Mouse (Mus musculus) heart, adult 8-10 months (tissue): Measurements from ENCODE around the gene Ramac. TPM values are rescaled to one million over a fixed set of nuclear protein-coding genes. Genes with fewer than 3 reads are reported as not detected.

ENCODE experiments used
- DNase-seq: peaks from one replicate; pipeline ENCODE4 v3.0.0; 2022; ENCODE audit warnings: low spot score
- total RNA-seq, 4 experiments: library from RNA; stranded (reverse); gene quantifications; 2 replicates each; pipeline ENCODE4 v1.2.4; 2022

Gene Ramac
- 10 to 100 TPM; 24.8 to 28.8 (median 25.8) TPM for total RNA-seq

DNA sequence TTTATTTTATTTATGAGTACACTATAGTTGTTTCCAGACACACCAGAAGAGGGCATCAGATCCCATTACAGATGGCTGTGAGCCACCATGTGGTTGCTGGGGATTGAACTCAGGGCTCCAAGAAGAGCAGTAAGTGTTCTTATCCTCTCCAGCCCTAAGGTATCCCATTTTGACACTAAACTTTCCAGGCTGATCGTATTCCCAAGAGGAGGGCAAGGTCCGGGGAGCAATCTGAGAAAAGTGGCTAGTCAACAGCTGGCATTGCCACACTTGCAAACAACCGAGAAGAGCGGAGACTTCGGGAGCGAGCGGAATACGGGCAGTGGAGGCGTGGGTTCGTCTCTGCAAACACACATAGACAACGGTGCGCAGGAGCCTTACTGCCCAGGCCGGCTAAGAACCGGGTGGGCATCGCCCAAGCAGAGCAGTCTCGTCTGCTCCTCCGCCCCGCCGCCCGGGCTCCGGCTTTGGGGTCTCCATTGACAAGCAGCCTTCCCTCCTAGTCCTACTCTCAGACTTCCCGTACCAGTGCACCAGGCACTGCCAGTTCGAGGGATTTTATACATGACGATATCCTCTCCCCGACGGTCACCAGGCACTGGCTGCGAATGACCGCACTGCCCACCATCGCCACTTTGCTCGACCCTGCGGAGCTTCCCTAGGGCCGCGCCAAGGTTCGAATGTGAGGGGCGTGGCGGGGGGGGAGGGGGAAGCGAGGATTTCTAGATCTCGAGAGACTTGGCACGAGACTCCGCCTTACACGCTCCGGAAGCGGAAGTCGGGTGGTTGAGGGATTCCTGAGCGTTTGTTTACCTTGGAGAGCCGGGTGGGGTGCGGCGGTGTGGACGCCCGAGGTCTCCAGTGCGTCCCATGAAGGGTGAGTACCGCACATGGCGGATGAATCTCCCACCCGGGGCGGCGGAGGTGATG lies at the start of gene Ramac:
Gene Ramac, plus strand, starts transcription at position 746 of the 930 bp plus-strand sequence.
- DNase-seq = peak; percentile 89

- no peak for DNase-seq
These were observed 44.1 kb upstream of the Ramac start for GRCm38 (mm10) chr7:81718657-81719056.

DNA sequence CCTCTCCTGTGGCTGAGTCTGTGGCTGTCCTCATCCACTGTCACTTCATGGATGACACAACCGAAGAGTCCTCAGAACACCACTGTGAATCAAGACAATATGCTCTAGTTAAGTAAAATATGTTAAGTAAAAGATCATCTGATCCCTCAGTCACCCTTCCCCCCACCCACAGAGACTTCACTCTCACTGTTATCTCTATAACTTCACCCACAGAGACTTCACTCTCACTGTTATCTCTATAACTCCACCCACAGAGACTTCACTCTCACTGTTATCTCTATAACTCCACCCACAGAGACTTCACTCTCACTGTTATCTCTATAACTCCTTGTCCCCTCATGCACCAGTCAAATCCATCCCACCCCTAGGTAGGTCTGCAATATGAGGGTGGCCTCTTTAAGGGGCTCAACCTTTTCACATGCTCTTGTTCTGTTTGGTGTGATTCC lies 43.5 kb upstream of the Ramac start:
- DNase-seq = no peak

- peak; percentile 29 for DNase-seq
These were observed 41.5 kb upstream of the Ramac start for GRCm38 (mm10) chr7:81721271-81721670.

DNA sequence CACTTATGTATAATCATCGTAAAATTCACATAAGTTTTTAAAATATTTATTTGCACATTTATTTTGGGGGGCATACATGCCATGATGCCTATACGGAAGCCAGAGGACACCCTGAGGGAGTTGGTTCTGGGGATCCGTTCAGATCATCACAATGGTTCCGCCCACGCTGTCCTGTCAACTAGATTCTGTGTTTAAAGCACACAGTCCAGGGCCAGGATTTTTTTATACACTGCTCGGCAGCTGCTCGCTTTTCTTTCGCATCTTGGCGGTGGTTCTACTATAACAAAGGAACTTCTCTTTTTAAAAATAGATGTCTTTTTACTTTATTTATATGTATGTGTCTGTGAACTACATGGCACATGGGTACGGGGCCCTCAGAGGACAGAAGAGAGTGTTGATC lies 38.9 kb upstream of the Ramac start:
- no peak for DNase-seq

DNA sequence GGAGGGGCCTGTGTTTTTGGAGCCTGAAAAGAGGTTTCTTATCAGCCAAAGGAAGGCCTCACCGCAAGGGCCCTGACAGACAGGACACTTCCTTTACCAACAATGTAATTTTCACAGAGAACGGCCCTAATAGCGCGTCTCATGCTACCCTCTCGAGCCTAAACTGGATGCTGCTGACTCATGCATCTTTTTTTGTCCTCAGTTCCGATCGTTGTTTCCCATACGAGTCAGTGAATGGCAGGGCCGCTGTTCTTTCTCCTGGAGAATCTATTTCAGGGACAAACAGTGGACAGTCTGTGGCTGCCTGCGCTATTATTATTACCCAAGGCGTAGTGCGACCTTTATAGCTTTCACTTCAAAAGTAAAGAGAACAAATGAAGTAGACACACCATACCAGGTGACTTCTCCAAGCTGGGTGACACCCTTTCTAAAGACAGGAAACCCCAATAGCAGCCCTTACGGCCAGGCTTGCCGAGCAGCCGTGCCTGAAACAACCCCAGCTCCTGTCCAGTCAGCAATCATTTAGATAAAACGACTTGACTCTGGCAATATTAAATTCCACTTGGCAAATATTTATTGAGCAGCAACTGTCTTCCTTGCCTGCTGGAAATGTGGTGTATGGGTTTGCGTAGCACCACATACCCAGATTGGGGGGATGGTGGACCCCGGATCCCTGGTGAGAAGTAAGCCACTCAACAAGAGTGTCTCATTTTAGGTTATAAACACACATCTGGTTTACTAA lies 36.6 kb upstream of the Ramac start:
- peak; percentile 24 for DNase-seq

DNA sequence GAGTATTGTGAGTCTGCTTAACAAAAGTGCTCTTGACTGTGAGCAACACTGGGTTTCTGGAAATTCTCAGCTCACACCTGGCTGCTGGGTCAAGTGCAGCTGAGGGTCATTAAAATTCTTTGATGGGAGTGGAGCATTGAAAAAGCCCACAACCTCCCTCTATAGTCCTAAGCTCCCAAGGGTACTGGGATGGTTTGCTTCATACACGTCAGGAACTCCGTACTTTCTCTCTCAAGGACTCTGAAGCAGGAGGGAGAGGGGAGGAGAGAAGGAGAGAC lies 36.1 kb upstream of the Ramac start:
- no peak for DNase-seq

GRCm38 (mm10) chr7:81727716-81728115 lies 35.0 kb upstream of the Ramac start:
- DNase-seq = no peak

DNA sequence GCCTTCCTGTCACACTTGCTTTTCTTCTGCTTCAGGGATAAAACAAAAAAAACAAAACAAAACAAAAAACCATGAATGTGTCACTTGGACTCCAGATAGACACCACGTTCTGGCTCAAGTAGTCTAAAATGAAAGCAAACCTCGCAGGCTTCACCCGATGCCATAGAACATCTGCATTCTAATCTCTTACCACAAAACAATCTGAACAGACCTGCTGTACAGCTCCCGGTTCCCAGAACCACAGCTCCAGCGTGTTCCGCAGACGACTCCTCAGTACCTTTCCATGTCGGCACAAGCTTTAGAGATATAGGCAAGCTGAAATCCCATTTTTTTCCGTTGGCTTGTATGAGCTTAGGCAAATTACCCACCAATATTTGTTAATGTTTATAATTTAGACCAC lies 32.9 kb upstream of the Ramac start:
- DNase-seq = no peak

- DNase-seq = no peak
These were observed 31.5 kb upstream of the Ramac start for GRCm38 (mm10) chr7:81731181-81731651.

GRCm38 (mm10) chr7:81732183-81733089 lies 30.3 kb upstream of the Ramac start:
- no peak for DNase-seq

- no peak for DNase-seq
These were observed 27.3 kb upstream of the Ramac start for GRCm38 (mm10) chr7:81735300-81736048.

- DNase-seq = no peak
These were observed 23.9 kb upstream of the Ramac start for GRCm38 (mm10) chr7:81738720-81739385.

GRCm38 (mm10) chr7:81740010-81740409 lies 22.7 kb upstream of the Ramac start:
- no peak for DNase-seq

DNA sequence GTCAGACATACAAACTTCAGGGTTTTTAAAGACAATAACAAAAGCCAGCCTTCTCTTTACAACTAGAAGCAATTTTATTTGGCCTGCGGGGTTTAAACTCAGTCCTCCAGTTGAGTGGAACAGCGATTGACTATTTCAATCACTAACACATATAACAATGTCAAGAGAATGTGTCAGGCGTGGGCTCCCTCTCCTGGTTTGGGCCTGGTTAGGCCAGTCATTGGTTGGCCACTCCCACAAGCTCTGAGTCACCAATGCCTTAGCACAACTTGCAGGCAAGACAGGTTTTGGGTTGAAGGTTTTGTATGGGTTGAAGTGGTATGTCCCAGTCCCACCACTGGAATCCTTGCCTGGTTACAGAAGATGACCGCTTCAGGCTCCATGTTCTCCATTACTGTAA lies 18.6 kb upstream of the Ramac start:
- DNase-seq = no peak

GRCm38 (mm10) chr7:81747956-81748355 lies 14.8 kb upstream of the Ramac start:
- DNase-seq = no peak

DNA sequence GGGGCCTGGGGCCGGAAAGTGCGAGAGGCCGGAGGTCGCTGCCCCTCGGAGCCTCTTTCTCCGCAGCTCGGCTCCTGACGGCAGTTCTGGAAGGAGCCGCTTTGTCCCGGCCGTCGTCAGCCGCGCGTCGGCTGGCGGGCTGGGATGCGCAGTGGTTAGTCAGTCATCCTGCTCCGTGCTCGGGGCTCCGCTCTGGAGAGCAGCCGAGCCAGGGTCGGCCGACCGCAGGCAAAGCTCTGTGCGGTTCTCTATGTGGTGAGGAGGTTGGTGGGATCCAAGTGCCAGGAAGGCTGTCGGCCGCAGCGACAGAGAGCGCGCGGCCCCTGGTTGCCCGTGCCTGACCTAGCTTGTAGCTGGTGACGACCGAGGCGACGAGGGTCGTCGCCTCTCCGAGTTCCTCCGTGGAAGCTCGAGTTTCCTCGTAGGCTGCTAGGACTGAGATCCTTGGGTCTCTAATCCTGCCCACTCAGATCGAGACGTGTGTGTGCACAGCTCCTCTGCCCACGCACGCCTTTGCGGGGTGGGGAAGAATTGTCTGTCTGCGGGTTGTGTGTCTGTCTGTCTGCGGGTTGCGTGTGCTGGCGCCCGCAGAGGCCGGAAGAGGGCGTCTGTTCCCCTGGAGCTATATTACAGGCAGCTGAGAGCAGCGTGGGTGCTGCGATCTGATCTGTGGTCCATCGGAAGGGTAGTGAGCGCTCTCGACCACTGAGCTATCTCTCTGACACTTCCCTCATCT lies 553 bp downstream of the Ramac start:
- peak; percentile 6 for DNase-seq

DNA sequence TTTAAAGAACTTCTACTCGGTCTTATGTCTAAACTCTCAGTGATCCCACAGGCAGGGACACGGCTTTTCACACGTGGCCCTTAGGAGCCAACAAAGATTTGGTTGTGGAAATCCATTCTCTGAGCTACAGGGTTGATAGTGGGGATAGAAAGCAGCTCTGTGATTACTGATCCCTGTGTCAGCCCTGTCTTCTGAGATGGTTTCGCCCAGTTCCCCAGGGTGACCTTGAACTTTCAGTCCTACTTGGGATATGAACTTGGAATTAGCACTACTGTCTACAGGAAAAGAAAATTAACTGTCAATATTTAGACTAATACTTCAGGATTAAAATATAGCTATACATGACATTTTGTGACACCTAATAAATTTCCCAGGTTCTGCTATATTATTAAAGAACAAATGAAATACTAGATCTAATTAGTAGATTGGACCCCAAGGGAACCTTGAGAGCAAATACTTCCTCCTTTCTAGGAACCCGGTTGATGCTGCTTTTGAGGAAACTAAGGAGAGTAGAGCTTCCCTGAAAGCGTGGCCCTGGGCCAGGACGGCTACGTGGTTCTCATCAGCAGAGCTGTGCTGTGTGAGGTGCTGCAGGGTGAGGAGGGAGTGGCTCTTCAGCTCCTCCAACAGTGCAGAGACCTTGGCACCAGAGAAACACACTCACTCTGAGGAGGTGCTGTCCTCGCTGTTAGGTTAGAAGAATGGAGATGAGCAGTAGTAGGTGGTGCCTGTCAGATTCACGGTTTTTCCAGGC lies 10.2 kb downstream of the Ramac start:
- DNase-seq = no peak

- no peak for DNase-seq
These were observed 12.6 kb downstream of the Ramac start for GRCm38 (mm10) chr7:81775325-81775724.
